Mouse (Mus musculus) lung, postnatal 0 days (tissue): ENCODE measurements at regions not wholly inside any gene's neighbourhood (a gene's known extent, or its start where the extent isn't known, plus 50 kb on each side); places are given as distances from the start of the nearest gene placed in this dataset.

ENCODE experiments used
- CTCF ChIP-seq: IDR thresholded peaks from 2 replicates; pipeline ENCODE4 v1.5.1; 2016; ENCODE audit warnings: antibody characterized with exemption, mild to moderate bottlenecking
- EP300 ChIP-seq: IDR thresholded peaks from 2 replicates; pipeline ENCODE4 v1.6.1; 2016; ENCODE audit warnings: antibody characterized with exemption, mild to moderate bottlenecking, control low read depth

GRCm38 (mm10) chr5:103304975-103305374 lies 93.8 kb upstream of the Mapk10 start:
- TF ChIP-seq EP300, result no peak
- TF ChIP-seq CTCF, result no peak
